Comparison of ENCODE assay signal across 13 mouse cellular contexts in the genomic region with DNA sequence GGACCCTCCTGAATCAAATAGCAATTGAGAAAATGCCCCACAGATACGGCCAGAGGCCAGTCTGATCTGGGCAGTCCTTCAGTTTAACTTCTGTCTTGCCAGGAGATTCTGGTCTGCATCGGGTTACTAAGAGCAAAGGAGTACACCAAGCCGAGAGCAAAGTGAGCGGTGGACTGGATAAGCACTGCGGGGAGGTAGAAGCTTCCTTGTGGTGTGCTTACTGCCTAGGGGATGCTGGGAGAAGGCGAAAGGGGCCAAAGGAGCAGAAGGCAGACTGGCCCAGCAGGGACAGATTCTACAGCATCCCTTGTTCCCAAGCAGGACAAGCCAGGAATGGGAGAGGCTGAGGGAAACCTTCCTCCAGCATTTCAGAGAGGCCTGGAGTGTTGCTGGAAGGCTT. TPM values are rescaled to one million over a fixed set of nuclear protein-coding genes. Genes with fewer than 3 reads are reported as not detected.
DNase-seq lines count a peak whose midpoint lies in the region; ATAC-seq and TF ChIP-seq lines count a peak whose summit lies in the region.
"Had no signal": no experiment of that assay in that cellular context is flagged by ENCODE, and none has a peak within 500 bp of the region (broad histone marks: within the 10 kb centered on the region; RNA-seq: fewer than 3 reads in every experiment).

No protein-coding gene starts in this region.

- no peak for ATAC-seq in heart, embryonic 13.5 days (ENCODE audit: extremely low read depth, insufficient number of reproducible peaks, low FRiP score, low TSS enrichment)
- no peak for ATAC-seq in kidney, postnatal 0 days (replicated peaks; ENCODE audit: low FRiP score, low read depth)
- ATAC-seq in embryonic facial prominence, embryonic 15.5 days (ENCODE audit: insufficient number of reproducible peaks, low FRiP score, low TSS enrichment, low read depth) = no peak
- ATAC-seq in megakaryocyte progenitor cell, adult 5-6 weeks (replicated peaks; ENCODE audit: poor library complexity) = no peak
- ATAC-seq: inflammation-experienced regulatory T-cells, adult 6 months; midbrain, embryonic 16.5 days had no signal

- DNase-seq in cerebellum, adult 9-11 months = peak; percentile 4
- DNase-seq in cerebellum, adult 9-10 months = no peak
- DNase-seq in heart, postnatal 14 days = no peak
- DNase-seq in kidney, postnatal 0 days (ENCODE audit: low spot score) = no peak
- no peak for DNase-seq in kidney, postnatal 36 days
- DNase-seq: adrenal gland, postnatal 25 days; liver, embryonic 13.5 days had no signal

- no peak overlapping the region for H3K4me3 ChIP-seq in heart, embryonic 13.5 days
- H3K4me3 ChIP-seq in kidney, postnatal 0 days (replicated peaks; ENCODE audit: low read depth, low read length) = no peak overlapping the region
- no peak overlapping the region for H3K4me3 ChIP-seq in embryonic facial prominence, embryonic 15.5 days (replicated peaks)
- H3K4me3 ChIP-seq: liver, embryonic 13.5 days had no signal

- intact Hi-C loops in heart, postnatal 14 days (cut with DNase I) = no loop called here

- WGBS in heart, embryonic 13.5 days = 63% methylated on average over 6 of the region's 6 CpGs
- WGBS in kidney, postnatal 0 days = 48% methylated on average over 6 of the region's 6 CpGs
- 69% methylated on average over 6 of the region's 6 CpGs for WGBS in embryonic facial prominence, embryonic 15.5 days

- no peaks in the 10 kb centered on the region for H3K27me3 ChIP-seq in heart, embryonic 13.5 days (replicated peaks)
- H3K27me3 ChIP-seq in kidney, postnatal 0 days (ENCODE audit: insufficient read depth, low read length) = no peaks in the 10 kb centered on the region
- no peaks in the 10 kb centered on the region for H3K27me3 ChIP-seq in embryonic facial prominence, embryonic 15.5 days
- H3K27me3 ChIP-seq: CH12.LX; liver, embryonic 13.5 days had no signal

- H3K4me1 ChIP-seq in heart, embryonic 13.5 days = no peaks in the 10 kb centered on the region
- 0 out of 2 replicates have a peak, but pooled peaks cover 9% of the 10 kb centered on the region for H3K4me1 ChIP-seq in kidney, postnatal 0 days (replicated peaks; ENCODE audit: insufficient read depth, low read length)
- no peaks in the 10 kb centered on the region for H3K4me1 ChIP-seq in embryonic facial prominence, embryonic 15.5 days
- H3K4me1 ChIP-seq: liver, embryonic 13.5 days had no signal

- H3K27ac ChIP-seq in heart, embryonic 13.5 days (replicated peaks) = peak overlapping the region; percentile 54
- peak overlapping the region; percentile 69 for H3K27ac ChIP-seq in kidney, postnatal 0 days
- peak overlapping the region; percentile 55; the same call in 1 of the 2 replicates for H3K27ac ChIP-seq in embryonic facial prominence, embryonic 15.5 days (replicated peaks)
- H3K27ac ChIP-seq: liver, embryonic 13.5 days had no signal

- no peak for TF ChIP-seq CTCF in kidney, postnatal 0 days (IDR thresholded peaks at IDR 0.05; ENCODE audit: low read depth)

- no peaks in the 10 kb centered on the region for H3K36me3 ChIP-seq in heart, embryonic 13.5 days
- H3K36me3 ChIP-seq in kidney, postnatal 0 days (ENCODE audit: insufficient read depth, low read length) = 0 out of 2 replicates have a peak, but pooled peaks cover 3% of the 10 kb centered on the region
- H3K36me3 ChIP-seq in embryonic facial prominence, embryonic 15.5 days = no peaks in the 10 kb centered on the region
- H3K36me3 ChIP-seq: liver, embryonic 13.5 days had no signal

- no peak overlapping the region for H3K9ac ChIP-seq in heart, embryonic 13.5 days
- H3K9ac ChIP-seq in kidney, postnatal 0 days (ENCODE audit: low read depth, low read length) = no peak overlapping the region
- no peak overlapping the region for H3K9ac ChIP-seq in embryonic facial prominence, embryonic 15.5 days
- H3K9ac ChIP-seq: liver, embryonic 13.5 days had no signal

- no peak overlapping the region for H3K4me2 ChIP-seq in heart, embryonic 13.5 days
- no peak overlapping the region for H3K4me2 ChIP-seq in kidney, postnatal 0 days (ENCODE audit: low read length)
- no peak overlapping the region for H3K4me2 ChIP-seq in embryonic facial prominence, embryonic 15.5 days (replicated peaks)
- H3K4me2 ChIP-seq: liver, embryonic 13.5 days had no signal

- no peaks in the 10 kb centered on the region for H3K9me3 ChIP-seq in heart, embryonic 13.5 days
- H3K9me3 ChIP-seq in kidney, postnatal 0 days (replicated peaks; ENCODE audit: low read length) = no peaks in the 10 kb centered on the region
- no peaks in the 10 kb centered on the region for H3K9me3 ChIP-seq in embryonic facial prominence, embryonic 15.5 days (replicated peaks)
- H3K9me3 ChIP-seq: liver, embryonic 13.5 days had no signal

RNA-seq across cellular contexts. Expression of gene Eva1a, which starts 42.8 kb away (rescaled TPM):
- polyA plus RNA-seq in heart, embryonic 13.5 days (2015; fragmentation: Nextera tagmentation; extraction: Ambion mirVana) = 6.9 and 7.9 TPM in 2 replicates
- total RNA-seq in heart, postnatal 14 days (2021) = 1 to 10 TPM; 3.7 to 5.2 TPM
- polyA plus RNA-seq in kidney, postnatal 0 days (2015; fragmentation: Nextera tagmentation; extraction: Ambion mirVana) = 60.8 and 62.5 TPM in 2 replicates
- polyA plus RNA-seq in embryonic facial prominence, embryonic 15.5 days (2015; fragmentation: Nextera tagmentation; extraction: Ambion mirVana) = 16.8 and 17.2 TPM in 2 replicates
- not detected in 2 replicates for total RNA-seq in megakaryocyte progenitor cell, adult 5-6 weeks (2015)
- not detected in 2 replicates for total RNA-seq in megakaryocyte progenitor cell, adult 5-6 weeks (2017)
- total RNA-seq: CH12.LX had no signal
- polyA plus RNA-seq: inflammation-experienced regulatory T-cells, adult 6 months had no signal
